Mouse (Mus musculus) ES-E14 (cell line): ENCODE results near the gene Wsb1. TPM values are rescaled to one million over a fixed set of nuclear protein-coding genes. Genes with fewer than 3 reads are reported as not detected.

Experiments used
- DNase-seq: peaks from one replicate; pipeline ENCODE4 v3.0.0-alpha.2; 2013; ENCODE audit warnings: low read depth, low spot score
- H3K27ac ChIP-seq: 2 replicates; pipeline ENCODE4 v1.5.1; 2012; ENCODE audit warnings: low read depth, mild to moderate bottlenecking, low read length, moderate library complexity, mixed read lengths; ENCODE audit not compliant: poor library complexity, insufficient read depth, severe bottlenecking
- H3K36me3 ChIP-seq: 2 replicates; pipeline ENCODE4 v1.6.1; 2012; ENCODE audit warnings: mild to moderate bottlenecking, low read length, moderate library complexity, mixed read lengths; ENCODE audit not compliant: control insufficient read depth, poor library complexity, insufficient read depth, severe bottlenecking
- H3K4me1 ChIP-seq, 2 experiments: fragments of 150-350 bp in 1 of 2; sonication (generic) in 1 of 2; 2 replicates each; pipeline ENCODE4 v1.6.1; 2012; ENCODE audit warnings: low read length in 2 of 2, mild to moderate bottlenecking in 1 of 2, mixed read lengths in 1 of 2; ENCODE audit not compliant: control insufficient read depth in 2 of 2, insufficient read depth in 2 of 2, poor library complexity in 1 of 2
- H3K4me3 ChIP-seq, 2 experiments: fragments of 150-350 bp in 1 of 2; sonication (generic) in 1 of 2; 2 replicates each; pipeline ENCODE4 v1.5.1; 2012; ENCODE audit warnings: low read length in 2 of 2, low read depth in 1 of 2, mild to moderate bottlenecking in 1 of 2, mixed read lengths in 1 of 2; ENCODE audit not compliant: insufficient read depth in 1 of 2, poor library complexity in 1 of 2, severe bottlenecking in 1 of 2
- H3K9ac ChIP-seq: 2 replicates; pipeline ENCODE4 v1.6.1; 2012; ENCODE audit warnings: low read depth, mild to moderate bottlenecking, low read length, mixed read lengths; ENCODE audit not compliant: poor library complexity, insufficient read depth, severe bottlenecking
- H3K9me3 ChIP-seq: fragments of 150-350 bp; sonication (generic); 2 replicates; pipeline ENCODE4 v1.6.1; 2012; ENCODE audit warnings: low read depth, mild to moderate bottlenecking, low read length; ENCODE audit not compliant: control insufficient read depth, insufficient read depth
- CHD2 ChIP-seq: IDR thresholded peaks from 2 replicates; pipeline ENCODE4 v1.6.1; 2014; ENCODE audit warnings: mild to moderate bottlenecking, low read depth, low read length, inconsistent platforms
- HCFC1 ChIP-seq: IDR thresholded peaks from 2 replicates; pipeline ENCODE4 v1.6.1; 2012; ENCODE audit warnings: low read length, inconsistent platforms, borderline replicate concordance; ENCODE audit not compliant: insufficient read depth
- MAFK ChIP-seq: IDR thresholded peaks from 2 replicates; pipeline ENCODE4 v1.6.1; 2014; ENCODE audit warnings: mild to moderate bottlenecking, low read depth, low read length, inconsistent platforms; ENCODE audit not compliant: insufficient read depth
- ZC3H11A ChIP-seq: IDR thresholded peaks from 2 replicates; pipeline ENCODE4 v1.6.1; 2012; ENCODE audit warnings: low read depth, mild to moderate bottlenecking, inconsistent platforms, low read length, borderline replicate concordance
- ZNF384 ChIP-seq: IDR thresholded peaks from 2 replicates; pipeline ENCODE4 v1.6.1; 2012; ENCODE audit warnings: low read depth, low read length, inconsistent platforms
- in situ Hi-C, 2 experiments: fragments of 600-800 bp; cut with MboI; formaldehyde crosslinking; loops; one replicate each; pipeline ENCODE4 v1.15.1; 2025; ENCODE audit warnings: low sequenced_read_pairs in 2 of 2, inconsistent platforms in 1 of 2; ENCODE audit not compliant: unreplicated experiment in 2 of 2
- total RNA-seq: library from RNA; depleted of rRNA; stranded (reverse); fragments of 300-350 nt; gene quantifications from 2 replicates; pipeline ENCODE4 v1.2.3, GENCODE M21; 2012

Wsb1 gene
- total RNA-seq, 1 experiment, result 75.5 TPM

- no peak for DNase-seq
- H3K9me3 ChIP-seq, result no peaks in the 10 kb centered on the region
- H3K27ac ChIP-seq, result no peak overlapping the region
- H3K36me3 ChIP-seq, result no peaks in the 10 kb centered on the region
- no peak for TF ChIP-seq ZNF384
- TF ChIP-seq ZC3H11A, result no peak
- no peak for TF ChIP-seq MAFK
- TF ChIP-seq CHD2, result no peak
- in situ Hi-C loops, result loop anchor here in 1 of 2 experiments (10.0 kb wide), 1 partner anchor 327 kb away; no protein-coding TSS in a partner anchor
- H3K4me3 ChIP-seq, result no peak overlapping the region
- peaks cover 0 to 11% of the 10 kb centered on the region in 2 experiments; a peak in 2 of 4 replicates for H3K4me1 ChIP-seq
- H3K9ac ChIP-seq, result no peak overlapping the region
These were observed 37.2 kb upstream of the Wsb1 start for GRCm38 (mm10) chr11:79291651-79292050.

GRCm38 (mm10) chr11:79290473-79290872 lies 36.0 kb upstream of the Wsb1 start:
- H3K9me3 ChIP-seq, result no peaks in the 10 kb centered on the region
- no peak overlapping the region for H3K9ac ChIP-seq
- in situ Hi-C loops, result loop anchor here in 1 of 2 experiments (10.0 kb wide), 1 partner anchor 326 kb away; no protein-coding TSS in a partner anchor
- no peak overlapping the region for H3K27ac ChIP-seq
- H3K4me1 ChIP-seq, result peaks cover 0 to 11% of the 10 kb centered on the region in 2 experiments; a peak in 2 of 4 replicates
- H3K36me3 ChIP-seq, result no peaks in the 10 kb centered on the region
- no peak overlapping the region for H3K4me3 ChIP-seq
- DNase-seq, result no peak
- TF ChIP-seq ZNF384 (no peak), HCFC1 (no peak), MAFK (no peak), CHD2 (no peak), ZC3H11A (no peak)

DNA sequence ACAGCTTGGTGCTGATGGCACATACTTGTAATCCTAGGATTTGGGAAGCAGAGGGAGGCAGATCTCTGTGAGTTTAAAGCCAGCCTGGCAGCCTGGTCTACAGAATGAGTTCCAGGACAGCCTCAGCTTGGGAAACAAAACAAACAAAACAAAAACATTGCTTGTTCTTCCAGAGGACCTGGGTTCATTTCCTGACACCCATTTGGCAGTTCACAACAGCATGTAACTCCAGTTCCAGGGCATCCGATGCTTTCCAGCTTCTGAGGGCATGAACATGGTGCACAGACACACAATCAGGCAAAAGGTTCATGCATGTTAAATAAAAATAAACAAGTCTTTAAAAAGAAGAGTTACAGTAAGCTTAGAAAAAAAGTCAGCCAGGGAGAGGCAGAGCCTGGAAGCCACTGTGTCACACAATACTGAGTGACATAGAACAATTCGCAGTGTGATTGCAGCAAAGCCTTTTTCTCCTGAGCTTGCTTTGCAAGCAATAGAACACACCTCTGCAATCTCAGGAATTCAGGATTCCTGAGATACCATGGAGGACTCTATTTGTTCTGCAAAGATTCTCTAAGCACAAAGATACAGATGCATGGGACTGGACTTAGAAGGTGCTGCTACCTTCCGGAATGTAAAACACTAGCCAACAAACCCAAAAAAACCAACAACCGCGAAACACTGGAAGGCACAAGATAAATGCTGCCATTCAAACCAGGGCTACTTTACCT lies 34.6 kb upstream of the Wsb1 start:
- no peaks in the 10 kb centered on the region for H3K9me3 ChIP-seq
- in situ Hi-C loops, result no loop called here
- no peak overlapping the region for H3K4me3 ChIP-seq
- H3K27ac ChIP-seq, result no peak overlapping the region
- TF ChIP-seq ZNF384, result no peak
- H3K36me3 ChIP-seq, result no peaks in the 10 kb centered on the region
- no peak for DNase-seq
- H3K4me1 ChIP-seq, result peaks cover 0 to 11% of the 10 kb centered on the region in 2 experiments; a peak in 2 of 4 replicates
- H3K9ac ChIP-seq, result no peak overlapping the region

GRCm38 (mm10) chr11:79288278-79288843 lies 33.9 kb upstream of the Wsb1 start:
- Histone ChIP-seq H3K9ac (no peak overlapping the region), H3K27ac (no peak overlapping the region), H3K9me3 (no peaks in the 10 kb centered on the region), H3K36me3 (no peaks in the 10 kb centered on the region), H3K4me3 (no peak overlapping the region), H3K4me1 (peaks cover 0 to 11% of the 10 kb centered on the region in 2 experiments; a peak in 2 of 4 replicates)
- DNase-seq, result no peak
- in situ Hi-C loops, result no loop called here
- TF ChIP-seq ZC3H11A (no peak), ZNF384 (no peak), MAFK (no peak), CHD2 (no peak), HCFC1 (no peak)
